Mouse (Mus musculus): ENCODE measurements at regions not wholly inside any gene's neighbourhood (a gene's known extent, or its start where the extent isn't known, plus 50 kb on each side); places are given as distances from the start of the nearest gene placed in this dataset.
"Not testable (repeated sequence)": the region's sequence is repeated elsewhere in the genome, so short reads cannot be mapped to it uniquely, and the experiment has no call there.

- not testable (repeated sequence) for H3K4me2 ChIP-seq; H3K9me3 ChIP-seq; H3K36me3 ChIP-seq; H3K9ac ChIP-seq (replicated peaks); H3K27ac ChIP-seq; ATAC-seq (ENCODE audit: insufficient number of reproducible peaks, insufficient read depth, low FRiP score, low TSS enrichment, low read depth); H3K4me3 ChIP-seq (replicated peaks); H3K4me1 ChIP-seq (replicated peaks); H3K27me3 ChIP-seq
Observed at GRCm38 (mm10) chr12:39593781-39594180, 444.0 kb downstream of the Arl4a start.

DNA sequence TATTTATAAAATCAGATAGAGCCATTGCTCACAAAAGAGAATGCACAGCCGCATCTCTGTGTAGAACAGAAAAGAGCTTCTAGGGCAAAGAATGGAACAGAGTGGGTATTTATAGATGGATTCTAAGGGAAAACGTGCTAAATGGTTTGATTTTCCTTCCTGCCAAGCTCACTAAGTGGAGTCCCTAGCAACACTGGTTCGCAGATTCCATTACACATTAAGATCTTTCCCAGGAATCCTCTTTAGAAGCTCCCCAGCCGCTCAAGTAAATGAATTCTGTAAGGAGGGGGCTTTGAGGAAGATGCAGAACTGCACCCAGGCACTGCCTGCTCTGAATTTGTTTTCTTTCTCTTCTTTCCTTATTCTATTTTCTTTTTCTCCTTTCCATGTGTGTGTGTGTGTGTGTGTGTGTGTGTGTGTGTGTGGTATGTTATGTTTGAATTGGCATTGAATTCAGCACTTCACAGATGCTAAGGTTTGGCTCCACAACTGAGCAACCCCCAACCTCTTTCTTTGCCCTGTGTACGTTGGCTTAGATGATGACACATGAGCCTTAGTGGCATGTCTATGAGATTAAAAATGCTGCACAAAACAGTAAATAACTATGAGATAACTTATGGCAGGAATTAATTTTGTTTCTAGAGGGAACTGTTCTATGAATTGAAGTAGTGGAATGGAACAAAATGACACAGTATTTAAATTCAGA lies 450.5 kb downstream of the Arl4a start:
- WGBS = 71% methylated on average over 5 of the region's 5 CpGs
- no peak for ATAC-seq (ENCODE audit: insufficient number of reproducible peaks, insufficient read depth, low FRiP score, low TSS enrichment, low read depth)
- no peaks in the 10 kb centered on the region for H3K4me1 ChIP-seq (replicated peaks)
- no peaks in the 10 kb centered on the region for H3K27me3 ChIP-seq
- no peak overlapping the region for H3K9ac ChIP-seq (replicated peaks)
- H3K4me3 ChIP-seq (replicated peaks) = no peak overlapping the region
- H3K4me2 ChIP-seq = no peak overlapping the region
- no peak overlapping the region for H3K27ac ChIP-seq
- no peaks in the 10 kb centered on the region for H3K36me3 ChIP-seq
- H3K9me3 ChIP-seq = no peaks in the 10 kb centered on the region

- 85% methylated on average over 4 of the region's 4 CpGs for WGBS
- Histone ChIP-seq H3K9me3 (no peaks in the 10 kb centered on the region), H3K36me3 (no peaks in the 10 kb centered on the region), H3K27ac (no peak overlapping the region), H3K9ac (replicated peaks) (no peak overlapping the region), H3K4me3 (replicated peaks) (no peak overlapping the region), H3K4me1 (replicated peaks) (no peaks in the 10 kb centered on the region), H3K27me3 (no peaks in the 10 kb centered on the region), H3K4me2 (no peak overlapping the region)
- no peak for ATAC-seq (ENCODE audit: insufficient number of reproducible peaks, insufficient read depth, low FRiP score, low TSS enrichment, low read depth)
Observed at GRCm38 (mm10) chr12:39586163-39586562, 451.7 kb downstream of the Arl4a start.

DNA sequence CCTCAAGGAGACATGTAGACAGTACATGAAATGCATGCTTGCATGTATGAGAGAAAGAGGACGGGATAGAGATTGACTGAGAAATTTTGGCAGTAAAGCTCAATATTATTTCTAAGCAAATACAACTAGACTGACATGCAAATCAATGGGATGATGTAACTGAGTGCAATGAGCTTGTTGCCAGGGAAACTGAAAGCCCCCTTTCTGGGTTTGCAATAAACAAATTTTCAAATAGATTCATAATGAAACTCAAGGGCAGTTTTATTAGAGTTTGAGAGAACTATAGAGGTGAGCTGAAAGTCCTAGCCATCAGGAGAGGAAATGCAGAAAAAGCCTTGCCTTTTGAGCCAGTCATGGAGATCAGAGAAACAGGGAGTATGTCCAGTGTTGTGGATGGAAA lies 460.2 kb downstream of the Arl4a start:
- no peak for ATAC-seq (ENCODE audit: insufficient number of reproducible peaks, insufficient read depth, low FRiP score, low TSS enrichment, low read depth)
- no peaks in the 10 kb centered on the region for H3K9me3 ChIP-seq
- no peak overlapping the region for H3K27ac ChIP-seq
- H3K27me3 ChIP-seq = no peaks in the 10 kb centered on the region
- no peak overlapping the region for H3K4me3 ChIP-seq (replicated peaks)
- WGBS = 78% methylated on average over 1 of the region's 1 CpGs
- no peaks in the 10 kb centered on the region for H3K4me1 ChIP-seq (replicated peaks)
- H3K4me2 ChIP-seq = no peak overlapping the region
- no peak overlapping the region for H3K9ac ChIP-seq (replicated peaks)
- H3K36me3 ChIP-seq = no peaks in the 10 kb centered on the region

DNA sequence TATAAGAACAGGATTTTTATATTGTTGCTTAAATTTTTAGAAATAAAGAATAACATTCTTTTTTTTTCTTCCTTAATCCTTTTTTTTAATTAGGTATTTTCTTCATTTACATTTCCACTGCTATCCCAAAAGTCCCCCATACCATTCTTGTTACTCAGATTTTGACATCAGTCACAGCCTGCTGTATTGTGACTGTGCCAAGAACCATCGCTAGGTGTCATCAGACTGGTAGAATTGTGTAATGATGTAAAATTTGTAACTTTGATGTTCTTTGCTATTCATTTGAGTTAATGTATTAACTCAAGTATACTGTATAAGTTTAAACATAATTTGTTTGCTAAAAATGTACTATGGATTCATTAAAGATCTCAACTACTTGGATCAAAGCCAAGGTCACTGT lies 465.0 kb downstream of the Arl4a start:
- ATAC-seq (ENCODE audit: insufficient number of reproducible peaks, insufficient read depth, low FRiP score, low TSS enrichment, low read depth) = no peak
- 83% methylated on average over 1 of the region's 1 CpGs for WGBS

GRCm38 (mm10) chr12:39572147-39572546 lies 465.7 kb downstream of the Arl4a start:
- Histone ChIP-seq H3K36me3 (no peaks in the 10 kb centered on the region), H3K4me3 (replicated peaks) (no peak overlapping the region), H3K9me3 (no peaks in the 10 kb centered on the region), H3K27me3 (no peaks in the 10 kb centered on the region), H3K4me2 (no peak overlapping the region), H3K27ac (no peak overlapping the region), H3K4me1 (replicated peaks) (no peaks in the 10 kb centered on the region), H3K9ac (replicated peaks) (no peak overlapping the region)
- WGBS = 83% methylated on average over 1 of the region's 1 CpGs
- ATAC-seq (ENCODE audit: insufficient number of reproducible peaks, insufficient read depth, low FRiP score, low TSS enrichment, low read depth) = no peak

More for the DNA sequence above, 465.0 kb downstream of the Arl4a start:
- Histone ChIP-seq H3K9me3 (no peaks in the 10 kb centered on the region), H3K27ac (no peak overlapping the region), H3K27me3 (no peaks in the 10 kb centered on the region), H3K4me1 (replicated peaks) (no peaks in the 10 kb centered on the region), H3K4me3 (replicated peaks) (no peak overlapping the region), H3K9ac (replicated peaks) (no peak overlapping the region), H3K4me2 (no peak overlapping the region), H3K36me3 (no peaks in the 10 kb centered on the region)

GRCm38 (mm10) chr12:39560734-39561446 lies 476.9 kb downstream of the Arl4a start:
- Histone ChIP-seq H3K27ac (no peak overlapping the region), H3K36me3 (no peaks in the 10 kb centered on the region), H3K4me2 (no peak overlapping the region), H3K9ac (replicated peaks) (no peak overlapping the region), H3K4me1 (replicated peaks) (no peaks in the 10 kb centered on the region), H3K4me3 (replicated peaks) (no peak overlapping the region), H3K9me3 (no peaks in the 10 kb centered on the region), H3K27me3 (no peaks in the 10 kb centered on the region)
- ATAC-seq (ENCODE audit: insufficient number of reproducible peaks, insufficient read depth, low FRiP score, low TSS enrichment, low read depth) = no peak
- WGBS = 75% methylated on average over 4 of the region's 4 CpGs

DNA sequence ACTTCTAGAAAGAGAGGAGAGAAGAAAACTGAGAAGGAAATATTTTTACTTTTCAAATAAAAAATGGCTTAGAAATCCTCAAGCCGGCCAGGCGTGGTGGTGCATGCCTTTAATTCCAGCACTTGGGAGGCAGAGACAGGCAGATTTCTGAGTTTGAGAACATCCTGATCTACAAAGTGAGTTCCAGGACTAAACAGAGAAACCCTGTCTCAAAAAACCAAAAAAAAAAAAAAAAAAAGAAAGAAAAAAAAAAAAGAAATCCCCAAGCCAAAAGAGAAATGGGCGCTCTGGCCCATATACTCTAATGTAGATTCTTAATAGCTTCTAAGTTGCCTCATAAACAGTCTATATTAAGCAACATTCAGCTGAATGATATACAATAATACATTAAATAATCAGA lies 479.3 kb downstream of the Arl4a start:
- Histone ChIP-seq H3K9ac (replicated peaks) (no peak overlapping the region), H3K27ac (no peak overlapping the region), H3K4me3 (replicated peaks) (no peak overlapping the region), H3K4me2 (no peak overlapping the region), H3K36me3 (no peaks in the 10 kb centered on the region), H3K27me3 (no peaks in the 10 kb centered on the region), H3K9me3 (no peaks in the 10 kb centered on the region), H3K4me1 (replicated peaks) (no peaks in the 10 kb centered on the region)
- 96% methylated on average over 3 of the region's 3 CpGs for WGBS
- no peak for ATAC-seq (ENCODE audit: insufficient number of reproducible peaks, insufficient read depth, low FRiP score, low TSS enrichment, low read depth)

- H3K4me2 ChIP-seq = no peak overlapping the region
- H3K4me3 ChIP-seq (replicated peaks) = no peak overlapping the region
- WGBS = 69% methylated on average over 2 of the region's 2 CpGs
- H3K4me1 ChIP-seq (replicated peaks) = no peaks in the 10 kb centered on the region
- H3K9me3 ChIP-seq = no peaks in the 10 kb centered on the region
- H3K9ac ChIP-seq (replicated peaks) = no peak overlapping the region
- no peaks in the 10 kb centered on the region for H3K27me3 ChIP-seq
- no peaks in the 10 kb centered on the region for H3K36me3 ChIP-seq
- H3K27ac ChIP-seq = no peak overlapping the region
- ATAC-seq (ENCODE audit: insufficient number of reproducible peaks, insufficient read depth, low FRiP score, low TSS enrichment, low read depth) = no peak
Observed at GRCm38 (mm10) chr12:39536326-39536725, 501.5 kb downstream of the Arl4a start.

DNA sequence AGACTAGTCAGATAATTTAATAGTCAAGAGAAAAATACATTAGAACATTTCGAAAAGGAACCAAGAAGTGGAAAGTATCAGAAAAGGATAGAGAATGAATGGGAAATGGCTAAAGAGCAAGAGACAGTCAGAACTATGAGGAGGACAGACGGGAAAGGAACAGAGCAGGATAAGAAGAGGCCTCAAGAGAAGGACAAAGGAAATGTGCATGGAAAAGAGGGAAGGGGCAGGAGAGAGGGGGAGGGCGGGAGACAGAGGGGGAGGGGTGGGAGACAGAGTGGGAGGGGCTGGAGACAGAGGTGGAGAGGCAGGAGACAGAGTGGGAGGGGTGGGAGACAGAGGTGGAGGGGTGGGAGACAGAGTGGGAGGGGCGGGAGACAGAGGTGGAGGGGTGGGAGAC lies 509.7 kb downstream of the Arl4a start:
- ATAC-seq (ENCODE audit: insufficient number of reproducible peaks, insufficient read depth, low FRiP score, low TSS enrichment, low read depth) = no peak
- Histone ChIP-seq H3K27me3 (no peaks in the 10 kb centered on the region), H3K9me3 (no peaks in the 10 kb centered on the region), H3K36me3 (no peaks in the 10 kb centered on the region), H3K4me1 (replicated peaks) (no peaks in the 10 kb centered on the region), H3K4me2 (no peak overlapping the region), H3K27ac (no peak overlapping the region), H3K4me3 (replicated peaks) (no peak overlapping the region), H3K9ac (replicated peaks) (no peak overlapping the region)
- 57% methylated on average over 4 of the region's 4 CpGs for WGBS

DNA sequence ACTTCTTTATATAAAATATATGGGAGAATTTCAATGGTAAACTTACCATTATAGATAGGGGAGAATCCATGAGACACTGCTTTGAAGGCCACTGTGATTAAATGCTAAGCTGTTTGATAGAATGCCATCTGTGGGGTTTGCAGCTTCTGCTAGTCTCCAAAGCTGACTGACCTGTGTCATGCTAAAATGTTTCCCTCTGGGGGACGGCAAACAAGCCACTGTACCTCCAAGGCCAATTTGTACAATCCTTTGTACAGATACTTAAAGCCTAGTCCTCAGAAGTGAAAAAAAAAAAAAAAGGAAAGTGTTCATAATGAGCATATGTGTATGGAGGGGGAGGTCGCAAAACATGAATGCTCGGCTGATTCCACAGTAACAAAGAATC lies 510.6 kb downstream of the Arl4a start:
- no peak overlapping the region for H3K9ac ChIP-seq (replicated peaks)
- ATAC-seq (ENCODE audit: insufficient number of reproducible peaks, insufficient read depth, low FRiP score, low TSS enrichment, low read depth) = no peak

More for the DNA sequence above, 510.6 kb downstream of the Arl4a start:
- Histone ChIP-seq H3K4me3 (replicated peaks) (no peak overlapping the region), H3K9me3 (no peaks in the 10 kb centered on the region), H3K27ac (no peak overlapping the region), H3K27me3 (no peaks in the 10 kb centered on the region), H3K4me1 (replicated peaks) (no peaks in the 10 kb centered on the region), H3K36me3 (no peaks in the 10 kb centered on the region), H3K4me2 (no peak overlapping the region)
- WGBS = 79% methylated on average over 3 of the region's 3 CpGs
